Comparison of ENCODE assay signal across 14 mouse cellular contexts in genomic region chr11:6523662-6524088, GRCm38 (mm10). TPM values are rescaled to one million over a fixed set of nuclear protein-coding genes. Genes with fewer than 3 reads are reported as not detected.
DNase-seq lines count a peak whose midpoint lies in the region; ATAC-seq and TF ChIP-seq lines count a peak whose summit lies in the region.
"Had no signal": no experiment of that assay in that cellular context is flagged by ENCODE, and none has a peak within 500 bp of the region (broad histone marks: within the 10 kb centered on the region; RNA-seq: fewer than 3 reads in every experiment).

No protein-coding gene starts in this region.

- TF ChIP-seq EP300 in stomach, postnatal 0 days (optimal IDR thresholded peaks at IDR 0.05), result no peak

- WGBS in lung, embryonic 14.5 days, result 56% methylated on average over 1 of the region's 1 CpGs
- WGBS in stomach, postnatal 0 days, result 62% methylated on average over 1 of the region's 1 CpGs
- WGBS in neural tube, embryonic 15.5 days, result 57% methylated on average over 1 of the region's 1 CpGs

- peaks cover 34% of the 10 kb centered on the region for H3K36me3 ChIP-seq in lung, embryonic 14.5 days (ENCODE audit: insufficient read depth)
- H3K36me3 ChIP-seq in stomach, postnatal 0 days (ENCODE audit: control insufficient read depth, insufficient read depth, low read length), result peaks cover 13% of the 10 kb centered on the region
- peaks cover 27% of the 10 kb centered on the region for H3K36me3 ChIP-seq in neural tube, embryonic 15.5 days

- TF ChIP-seq CTCF in lung, embryonic 14.5 days (IDR thresholded peaks at IDR 0.05; ENCODE audit: low read depth), result peak; percentile 45
- peak; percentile 55 for TF ChIP-seq CTCF in stomach, postnatal 0 days (IDR thresholded peaks at IDR 0.05; ENCODE audit: low read depth)

- no peak overlapping the region for H3K4me2 ChIP-seq in lung, embryonic 14.5 days
- H3K4me2 ChIP-seq in stomach, postnatal 0 days (replicated peaks; ENCODE audit: low read depth), result no peak overlapping the region
- H3K4me2 ChIP-seq in neural tube, embryonic 15.5 days, result no peak overlapping the region
- H3K4me2 ChIP-seq: hindbrain, embryonic 13.5 days; midbrain, embryonic 13.5 days had no signal

- H3K4me3 ChIP-seq in lung, embryonic 14.5 days (ENCODE audit: low read depth, low read length), result no peak overlapping the region
- H3K4me3 ChIP-seq in stomach, postnatal 0 days (ENCODE audit: low read depth, low read length), result no peak overlapping the region
- H3K4me3 ChIP-seq in neural tube, embryonic 15.5 days (replicated peaks), result no peak overlapping the region
- H3K4me3 ChIP-seq: hindbrain, embryonic 13.5 days; midbrain, embryonic 13.5 days had no signal

- no peak for ATAC-seq in CD4-positive, CD25-positive, alpha-beta regulatory T cell, adult 4 months
- ATAC-seq in lung, embryonic 14.5 days (ENCODE audit: insufficient read depth), result no peak
- no peak for ATAC-seq in stomach, postnatal 0 days (ENCODE audit: low FRiP score, low TSS enrichment)
- no peak for ATAC-seq in neural tube, embryonic 15.5 days (ENCODE audit: low FRiP score)
- ATAC-seq: midbrain, embryonic 13.5 days had no signal

- peaks cover 3% of the 10 kb centered on the region; the same call in 1 of the 2 replicates for H3K4me1 ChIP-seq in lung, embryonic 14.5 days (ENCODE audit: insufficient read depth)
- no peaks in the 10 kb centered on the region for H3K4me1 ChIP-seq in stomach, postnatal 0 days (replicated peaks; ENCODE audit: control insufficient read depth, insufficient read depth)
- H3K4me1 ChIP-seq in neural tube, embryonic 15.5 days, result peaks cover 19% of the 10 kb centered on the region

- H3K27ac ChIP-seq in lung, embryonic 14.5 days (ENCODE audit: low read depth), result no peak overlapping the region
- H3K27ac ChIP-seq in stomach, postnatal 0 days (replicated peaks), result no peak overlapping the region
- H3K27ac ChIP-seq in neural tube, embryonic 15.5 days (replicated peaks), result no peak overlapping the region
- H3K27ac ChIP-seq: hindbrain, embryonic 13.5 days; midbrain, embryonic 13.5 days had no signal

- no peak overlapping the region for H3K9ac ChIP-seq in lung, embryonic 14.5 days
- no peak overlapping the region for H3K9ac ChIP-seq in stomach, postnatal 0 days (ENCODE audit: low read length)
- no peak overlapping the region for H3K9ac ChIP-seq in neural tube, embryonic 15.5 days (replicated peaks)
- H3K9ac ChIP-seq: hindbrain, embryonic 13.5 days; midbrain, embryonic 13.5 days had no signal

- H3K9me3 ChIP-seq in lung, embryonic 14.5 days (ENCODE audit: low read depth, low read length), result no peaks in the 10 kb centered on the region
- no peaks in the 10 kb centered on the region for H3K9me3 ChIP-seq in stomach, postnatal 0 days (ENCODE audit: control insufficient read depth, low read length)
- H3K9me3 ChIP-seq in neural tube, embryonic 15.5 days (replicated peaks), result no peaks in the 10 kb centered on the region
- H3K9me3 ChIP-seq: hindbrain, embryonic 13.5 days; midbrain, embryonic 13.5 days had no signal

- no peaks in the 10 kb centered on the region for H3K27me3 ChIP-seq in lung, embryonic 14.5 days (ENCODE audit: insufficient read depth, low read length)
- H3K27me3 ChIP-seq in stomach, postnatal 0 days (ENCODE audit: control insufficient read depth, insufficient read depth, low read length), result no peaks in the 10 kb centered on the region
- no peaks in the 10 kb centered on the region for H3K27me3 ChIP-seq in neural tube, embryonic 15.5 days (replicated peaks)
- H3K27me3 ChIP-seq: hindbrain, embryonic 13.5 days; midbrain, embryonic 13.5 days had no signal

- DNase-seq in CD4-positive, CD25-positive, alpha-beta regulatory T cell, adult 2 months (ENCODE audit: low read depth, low spot score), result peak; percentile 45
- peak; percentile 21 for DNase-seq in lung, embryonic 14.5 days
- DNase-seq in lung, postnatal 36 days, result no peak
- peak; percentile 83 for DNase-seq in R1 (ENCODE audit: low read depth, low spot score)
- DNase-seq in stomach, postnatal 0 days (ENCODE audit: low spot score), result no peak
- DNase-seq in retina, postnatal 1 day, result no peak
- DNase-seq: adrenal gland, postnatal 10 days; cerebellum, postnatal 14 days; heart, adult 11 months; kidney, adult 8-10 months had no signal

RNA-seq across cellular contexts. Expression of gene Myo1g, which starts 2.9 kb away (rescaled TPM):
- 100 to 1,000 TPM; 132 to 240 TPM for polyA plus RNA-seq in CD4-positive, CD25-positive, alpha-beta regulatory T cell, adult 4 months (2017; shearing (Covaris generic))
- polyA plus RNA-seq in lung, embryonic 14.5 days (2014; fragmentation: Nextera tagmentation; extraction: Ambion mirVana), result 1.2 and 2.1 TPM in 2 replicates
- polyA plus RNA-seq in stomach, postnatal 0 days (2015; fragmentation: Nextera tagmentation; extraction: Ambion mirVana), result 0.77 and 0.85 TPM in 2 replicates
- 0.37 and 6.2 TPM in 2 replicates for polyA plus RNA-seq in neural tube, embryonic 15.5 days (2015; fragmentation: Nextera tagmentation; extraction: Ambion mirVana)

RNA-seq across cellular contexts. Expression of gene Ccm2, which starts 23.0 kb away (rescaled TPM):
- 100 to 1,000 TPM; 203 to 260 TPM for polyA plus RNA-seq in CD4-positive, CD25-positive, alpha-beta regulatory T cell, adult 4 months (2017; shearing (Covaris generic))
- polyA plus RNA-seq in lung, embryonic 14.5 days (2014; fragmentation: Nextera tagmentation; extraction: Ambion mirVana), result 88.8 and 94.3 TPM in 2 replicates
- 45.7 and 45.9 TPM in 2 replicates for polyA plus RNA-seq in stomach, postnatal 0 days (2015; fragmentation: Nextera tagmentation; extraction: Ambion mirVana)
- 96.2 and 107 TPM in 2 replicates for polyA plus RNA-seq in neural tube, embryonic 15.5 days (2015; fragmentation: Nextera tagmentation; extraction: Ambion mirVana)

RNA-seq across cellular contexts. Expression of gene Purb, which starts 48.0 kb away (rescaled TPM):
- 10 to 100 TPM; 22.2 to 22.3 TPM for polyA plus RNA-seq in CD4-positive, CD25-positive, alpha-beta regulatory T cell, adult 4 months (2017; shearing (Covaris generic))
- 25.9 and 27.9 TPM in 2 replicates for polyA plus RNA-seq in lung, embryonic 14.5 days (2014; fragmentation: Nextera tagmentation; extraction: Ambion mirVana)
- polyA plus RNA-seq in stomach, postnatal 0 days (2015; fragmentation: Nextera tagmentation; extraction: Ambion mirVana), result 17.5 and 19.6 TPM in 2 replicates
- 11.4 and 14.7 TPM in 2 replicates for polyA plus RNA-seq in neural tube, embryonic 15.5 days (2015; fragmentation: Nextera tagmentation; extraction: Ambion mirVana)

Comparison
In these comparisons a context has a peak if more than half of its experiments do, and no peak if none do; other contexts are left out.
1. DNase-seq: peak in CD4-positive, CD25-positive, alpha-beta regulatory T cell, adult 2 months (single experiment), lung, embryonic 14.5 days (single experiment) and R1 (single experiment); none in lung, postnatal 36 days (single experiment), stomach, postnatal 0 days (single experiment) and retina, postnatal 1 day (single experiment).
2. RNA of gene Myo1g, which starts 2.9 kb away (polyA plus RNA-seq): 132 to 240 TPM in CD4-positive, CD25-positive, alpha-beta regulatory T cell, adult 4 months; 1.2 to 2.1 TPM in lung, embryonic 14.5 days, 0.77 to 0.85 TPM in stomach, postnatal 0 days and 0.37 to 6.2 TPM in neural tube, embryonic 15.5 days; every median in the first group is over 10 times any median in the second.